Mouse (Mus musculus) layer of hippocampus, postnatal 25 days (tissue): ENCODE measurements around the gene Dcaf8. TPM values are rescaled to one million over a fixed set of nuclear protein-coding genes. Genes with fewer than 3 reads are reported as not detected.

ENCODE experiments used
- DNase-seq, 2 experiments: peaks; one replicate each; pipeline ENCODE4 v3.0.0; 2022; ENCODE audit warnings: mixed read lengths in 2 of 2, low spot score in 1 of 2; ENCODE audit errors: extremely low spot score in 1 of 2
- total RNA-seq, 2 experiments: library from RNA; stranded (reverse); gene quantifications; 2 replicates each; pipeline ENCODE4 v1.2.3; 2021

The Dcaf8 gene
- total RNA-seq, 2 experiments from 2014 or later, result 107 to 115 TPM

DNA sequence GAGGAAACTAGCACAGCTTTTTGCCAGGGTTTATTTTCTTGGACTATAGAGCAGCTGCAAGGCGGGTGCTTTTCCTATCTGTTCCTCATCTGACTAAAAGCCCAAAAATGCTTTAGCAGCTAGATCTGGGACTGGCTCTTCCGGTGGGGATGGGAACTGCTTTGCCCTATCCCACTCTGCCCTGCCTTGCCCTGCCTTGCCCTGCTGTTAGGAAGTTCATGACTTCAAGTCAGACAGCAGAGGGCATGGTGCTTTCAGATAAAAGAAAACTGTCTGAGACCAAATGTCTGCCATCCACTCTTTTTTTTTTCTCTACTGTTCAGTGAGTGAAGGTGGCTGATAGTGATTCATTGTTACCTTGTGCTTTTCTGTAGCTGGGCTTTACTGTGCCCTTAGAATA is 43.7 kb downstream of the Dcaf8 start:
- DNase-seq, result no peak

DNA sequence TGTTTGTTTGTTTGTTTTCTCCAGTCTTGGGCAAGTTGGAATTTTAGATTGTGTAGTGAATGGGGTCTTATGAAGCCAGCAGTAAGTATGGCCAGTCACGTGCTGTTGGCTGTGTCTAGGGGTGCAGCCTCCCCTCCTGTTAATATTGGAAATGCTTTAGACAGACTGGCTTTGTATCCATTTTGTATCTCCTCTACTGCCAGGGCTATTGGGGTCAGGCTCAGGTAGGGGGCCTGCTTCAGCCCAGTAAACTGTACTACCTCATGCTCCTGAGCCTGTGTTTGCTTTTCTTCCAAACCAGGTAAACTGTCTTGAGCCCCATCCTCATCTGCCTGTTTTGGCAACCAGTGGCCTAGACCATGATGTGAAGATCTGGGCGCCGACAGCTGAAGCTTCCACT is 44.3 kb downstream of the Dcaf8 start:
- no peak for DNase-seq

DNA sequence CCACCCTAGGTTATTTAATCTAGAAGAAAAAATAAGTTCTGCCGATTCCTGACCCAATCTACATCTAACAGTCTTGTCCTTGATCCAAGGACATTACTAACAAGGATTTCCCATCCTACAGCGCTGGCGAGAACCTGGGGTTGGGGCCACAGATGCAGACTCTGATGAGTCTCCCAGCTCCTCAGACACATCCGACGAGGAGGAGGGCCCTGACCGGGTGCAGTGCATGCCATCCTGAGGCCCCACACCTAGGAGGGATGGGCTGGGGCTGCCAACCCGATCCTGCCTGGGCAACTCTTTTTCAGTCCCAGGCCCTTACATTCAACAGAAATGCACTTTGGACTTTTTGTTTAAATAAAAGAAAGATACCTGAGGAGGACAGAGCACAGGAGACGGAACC is 46.6 kb downstream of the Dcaf8 start:
- no peak for DNase-seq

DNA sequence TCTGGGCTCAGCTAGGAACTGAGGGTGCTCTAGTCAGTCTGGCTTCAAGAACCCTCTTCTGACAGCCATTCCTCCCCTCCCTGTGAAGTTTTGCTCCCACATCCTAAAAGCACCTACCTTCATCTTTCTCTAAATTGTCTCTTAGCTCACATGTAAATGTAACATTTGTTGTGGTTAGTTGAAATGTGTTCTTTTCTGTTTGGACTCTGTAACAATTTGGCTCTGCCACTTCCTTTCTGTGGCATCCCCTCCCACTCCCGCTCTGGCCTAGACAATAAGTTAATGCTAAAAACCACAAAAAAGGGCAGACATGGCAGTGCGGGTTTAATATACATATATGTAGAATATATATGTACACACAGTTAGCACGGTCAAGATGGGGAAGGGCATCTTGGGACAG is 49.3 kb downstream of the Dcaf8 start:
- DNase-seq, result no peak

DNA sequence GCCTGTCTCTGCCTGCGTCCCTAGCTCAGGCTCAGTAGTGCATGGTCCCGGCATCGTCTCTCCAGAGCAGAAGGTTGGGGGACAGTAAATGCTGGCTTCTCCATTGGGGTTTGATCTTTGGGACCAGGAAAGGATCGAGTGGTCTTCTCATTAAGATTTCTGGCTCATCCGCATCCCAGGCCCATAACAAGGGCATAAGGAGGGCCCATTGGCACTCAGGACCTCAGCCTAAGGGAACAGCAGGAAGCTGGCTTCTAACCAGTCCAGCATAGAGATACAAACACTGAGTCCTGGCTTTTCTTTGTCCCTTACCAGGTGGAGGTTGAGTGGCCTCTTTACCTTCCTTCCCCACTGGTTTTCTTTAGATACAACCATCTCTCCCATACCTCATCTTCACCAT is 50.0 kb downstream of the Dcaf8 start:
- DNase-seq, result no peak

DNA sequence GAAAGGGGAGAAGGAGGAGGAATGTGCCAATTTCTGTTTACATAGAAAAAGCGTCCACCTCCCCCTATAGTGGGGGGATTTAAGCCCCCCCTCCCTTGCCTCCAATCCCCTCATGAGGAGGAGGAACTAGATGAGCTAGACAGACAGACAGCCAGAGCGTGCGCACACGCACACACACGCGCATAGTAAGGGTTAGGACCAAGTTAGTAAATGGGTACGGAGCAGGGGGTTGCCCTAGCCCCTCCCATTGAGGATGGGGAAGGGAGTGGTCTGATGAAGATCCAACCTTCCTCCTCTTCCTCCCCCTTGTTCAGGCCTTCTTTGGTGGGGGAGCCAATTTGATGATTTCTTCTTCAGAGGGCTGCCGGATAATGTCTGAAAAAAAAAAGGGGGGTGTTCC is 50.4 kb downstream of the Dcaf8 start:
- DNase-seq, result no peak

DNA sequence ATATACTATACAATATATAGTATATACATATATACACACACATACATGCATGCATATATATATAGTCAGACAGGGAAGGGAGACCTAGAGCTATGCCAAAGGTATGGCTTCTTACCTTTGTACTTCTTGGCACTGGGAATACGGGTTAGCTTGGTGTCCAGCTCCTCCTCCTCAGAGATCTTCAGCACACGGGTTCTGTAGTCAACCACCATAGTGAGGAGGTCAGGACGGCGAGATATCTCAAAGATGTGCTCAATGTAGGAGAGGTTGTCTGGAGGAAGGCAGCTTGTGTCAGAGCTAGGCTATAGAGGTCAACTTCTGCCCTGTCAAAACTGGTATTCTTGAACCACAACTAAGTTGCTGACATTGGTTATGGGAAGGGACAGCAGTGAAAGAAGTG is 51.1 kb downstream of the Dcaf8 start:
- no peak for DNase-seq

DNA sequence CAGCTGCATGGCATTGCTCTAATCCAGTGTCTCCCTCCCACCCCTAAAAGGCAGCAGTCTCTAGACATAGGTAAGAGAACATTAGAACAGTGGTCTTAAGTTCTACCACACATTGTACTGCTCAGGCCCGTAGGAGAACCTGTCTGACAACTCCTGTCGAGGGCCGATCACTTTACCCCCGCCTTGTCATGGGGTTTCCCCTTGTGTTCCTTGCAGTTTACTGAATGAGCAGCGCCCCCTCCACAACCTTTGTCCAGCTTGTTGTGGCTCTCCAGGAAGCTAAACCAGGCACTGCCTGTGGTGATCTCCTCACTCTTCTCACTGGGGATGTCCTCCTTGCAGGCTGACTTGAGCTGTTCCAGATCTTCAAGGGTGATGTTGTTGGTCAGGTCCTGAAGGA is 52.3 kb downstream of the Dcaf8 start:
- no peak for DNase-seq

DNA sequence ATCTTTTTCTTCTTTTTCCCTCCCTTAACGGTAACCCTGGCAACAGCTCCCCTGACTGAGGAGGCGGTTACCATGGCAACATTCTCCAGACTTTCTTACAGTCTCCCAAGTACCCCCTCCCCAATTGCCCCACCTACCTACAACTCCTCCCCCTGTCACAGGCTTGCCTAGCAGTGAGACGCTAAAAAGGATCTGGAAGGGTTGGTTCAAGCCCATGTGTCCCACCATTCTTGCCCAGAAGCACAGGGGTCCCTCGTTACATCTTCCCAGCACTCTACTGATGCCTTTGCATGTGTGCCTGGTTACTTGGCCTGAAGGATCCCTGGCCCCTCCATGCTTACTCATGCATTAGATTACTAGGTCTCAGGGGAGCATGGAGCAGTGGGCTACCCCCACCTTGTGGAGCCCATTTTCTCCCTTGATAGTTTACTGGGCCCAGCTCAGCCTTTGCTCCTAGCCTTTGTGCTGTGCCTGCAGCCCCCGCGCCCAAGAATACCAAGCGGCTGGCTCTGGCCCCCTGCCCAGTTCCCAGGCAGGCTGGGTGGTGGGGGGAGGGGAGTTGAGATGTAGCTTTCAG is 53.1 kb downstream of the Dcaf8 start:
- DNase-seq, result peak; percentile 59 to 74

DNA sequence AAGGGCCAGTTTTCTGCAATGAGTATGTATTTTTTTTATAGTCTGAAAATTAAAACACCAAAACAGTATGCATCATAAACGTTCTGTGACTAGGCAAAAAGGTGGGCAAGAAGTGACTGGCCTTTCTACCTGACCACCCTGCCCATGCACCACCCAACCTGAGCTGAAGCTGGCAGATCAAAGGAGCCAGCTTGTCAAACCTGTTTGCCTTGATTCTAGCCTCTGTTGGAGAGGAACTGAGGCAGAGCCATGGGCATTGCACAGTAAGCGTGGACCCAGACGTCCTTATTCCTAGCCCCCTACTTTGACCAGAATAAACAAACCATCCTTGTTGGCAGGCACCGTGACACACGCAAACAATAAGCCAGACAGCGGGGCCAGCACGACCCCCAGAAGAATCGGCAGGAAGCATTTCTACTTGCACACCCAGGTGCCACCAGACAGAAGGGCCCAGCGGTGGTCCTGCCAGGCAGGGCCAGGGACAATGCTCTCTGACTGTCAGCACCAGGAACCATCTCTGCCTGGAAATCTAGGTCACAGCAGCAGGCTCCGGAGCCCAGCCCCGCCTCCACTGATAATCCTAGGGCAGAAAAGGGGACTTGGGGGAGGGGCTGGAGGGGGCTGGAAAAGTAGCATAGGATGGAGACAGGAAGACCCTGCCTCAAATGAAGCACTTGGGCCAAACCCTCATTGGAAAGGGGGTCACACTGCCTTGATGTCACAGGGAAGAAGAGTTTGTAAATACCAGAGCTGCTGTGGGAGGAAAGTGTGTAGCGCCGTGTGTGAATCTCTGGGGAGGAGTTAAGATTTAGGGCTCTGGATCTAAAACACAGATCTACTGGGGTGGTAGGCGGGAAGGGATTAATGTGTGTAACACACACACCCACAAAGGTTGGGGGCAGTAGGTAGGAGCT is 54.3 kb downstream of the Dcaf8 start:
- DNase-seq, result no peak

DNA sequence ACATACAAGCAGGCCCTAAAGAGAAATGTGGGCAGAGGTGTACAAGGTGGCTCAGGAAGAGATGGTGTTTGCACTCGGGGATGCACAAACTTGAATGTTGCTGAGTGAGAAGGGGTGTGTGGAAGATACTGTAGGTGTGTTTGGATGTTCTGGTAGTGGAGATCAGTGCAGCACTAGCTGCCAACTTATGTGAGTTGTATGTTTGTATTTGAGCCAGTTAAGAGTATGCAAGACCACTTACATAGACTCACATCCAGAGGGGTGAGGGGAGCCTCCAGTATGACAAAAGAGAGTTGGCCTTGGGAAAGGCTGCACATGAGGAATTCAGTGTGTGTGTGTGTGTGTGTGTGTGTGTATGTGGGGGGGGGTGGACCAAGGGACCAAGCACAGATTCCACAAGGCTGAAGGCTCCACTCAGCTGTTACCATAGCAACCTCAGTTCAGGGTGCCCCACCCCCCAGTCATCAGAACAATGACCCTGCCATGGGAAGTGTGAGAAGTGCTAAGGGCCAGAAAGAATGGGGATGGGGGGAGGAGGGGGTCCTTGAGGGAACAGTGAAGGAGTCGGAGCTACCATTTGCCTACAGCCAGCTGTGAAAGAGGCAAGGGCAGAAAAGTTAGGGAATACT is 55.1 kb downstream of the Dcaf8 start:
- DNase-seq, result no peak

DNA sequence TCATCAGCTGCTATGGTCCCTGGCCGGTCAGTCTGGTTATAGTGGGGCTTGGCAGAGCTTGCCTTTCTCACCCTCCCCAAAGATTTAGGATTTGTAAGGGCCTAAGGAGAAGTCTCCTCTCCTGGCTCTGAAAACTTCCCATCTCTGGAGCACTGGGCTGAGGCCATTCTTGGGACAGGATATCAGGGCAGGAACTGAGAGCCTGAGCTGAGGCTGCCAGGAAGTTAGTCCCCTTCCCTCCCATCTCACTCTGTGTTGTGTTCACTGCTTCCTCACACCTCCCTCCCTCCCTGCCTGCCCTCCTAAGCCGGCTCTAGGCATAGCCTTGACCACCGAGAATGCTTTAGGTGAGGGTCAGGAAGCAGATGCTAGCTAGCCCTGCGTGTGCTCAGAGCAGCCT is 55.7 kb downstream of the Dcaf8 start:
- no peak for DNase-seq

DNA sequence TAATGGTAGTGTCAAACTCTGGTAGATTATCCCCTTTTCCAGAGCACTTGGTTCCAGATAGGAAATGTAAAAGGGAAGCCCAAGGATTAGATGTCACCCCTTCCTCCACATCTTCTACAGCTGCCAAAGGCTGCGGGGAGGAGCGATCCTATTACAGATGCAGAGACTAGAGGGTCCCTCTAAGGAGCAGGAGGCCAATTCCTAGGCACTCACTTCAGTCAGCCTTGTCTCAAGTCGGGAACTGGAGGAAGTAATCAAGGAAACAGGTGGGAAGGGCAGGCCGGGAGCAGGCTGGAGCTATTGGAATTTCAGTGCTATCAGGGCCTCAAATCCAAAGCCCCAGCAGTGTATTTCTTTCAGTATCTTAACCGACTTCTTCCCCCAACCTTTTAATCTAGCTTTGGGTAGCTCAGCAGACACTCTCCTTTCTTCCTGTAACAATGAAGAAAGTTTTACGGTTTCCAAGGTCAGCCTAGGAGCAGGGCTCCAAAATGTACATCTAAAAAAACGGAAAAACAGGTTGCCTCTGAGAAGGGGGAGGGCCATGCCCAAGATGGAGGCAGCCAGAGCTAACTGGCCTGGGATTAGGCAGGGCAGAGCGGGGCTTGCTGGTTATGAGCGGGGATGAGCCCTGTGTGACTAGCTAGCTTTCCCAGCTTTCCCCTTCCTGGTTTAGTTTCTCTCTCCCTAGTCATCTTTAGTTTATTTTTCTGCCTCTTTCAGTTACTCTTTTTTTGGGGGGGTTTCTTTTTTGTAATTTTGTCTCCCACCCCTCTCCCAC is 56.3 kb downstream of the Dcaf8 start:
- DNase-seq, result no peak

DNA sequence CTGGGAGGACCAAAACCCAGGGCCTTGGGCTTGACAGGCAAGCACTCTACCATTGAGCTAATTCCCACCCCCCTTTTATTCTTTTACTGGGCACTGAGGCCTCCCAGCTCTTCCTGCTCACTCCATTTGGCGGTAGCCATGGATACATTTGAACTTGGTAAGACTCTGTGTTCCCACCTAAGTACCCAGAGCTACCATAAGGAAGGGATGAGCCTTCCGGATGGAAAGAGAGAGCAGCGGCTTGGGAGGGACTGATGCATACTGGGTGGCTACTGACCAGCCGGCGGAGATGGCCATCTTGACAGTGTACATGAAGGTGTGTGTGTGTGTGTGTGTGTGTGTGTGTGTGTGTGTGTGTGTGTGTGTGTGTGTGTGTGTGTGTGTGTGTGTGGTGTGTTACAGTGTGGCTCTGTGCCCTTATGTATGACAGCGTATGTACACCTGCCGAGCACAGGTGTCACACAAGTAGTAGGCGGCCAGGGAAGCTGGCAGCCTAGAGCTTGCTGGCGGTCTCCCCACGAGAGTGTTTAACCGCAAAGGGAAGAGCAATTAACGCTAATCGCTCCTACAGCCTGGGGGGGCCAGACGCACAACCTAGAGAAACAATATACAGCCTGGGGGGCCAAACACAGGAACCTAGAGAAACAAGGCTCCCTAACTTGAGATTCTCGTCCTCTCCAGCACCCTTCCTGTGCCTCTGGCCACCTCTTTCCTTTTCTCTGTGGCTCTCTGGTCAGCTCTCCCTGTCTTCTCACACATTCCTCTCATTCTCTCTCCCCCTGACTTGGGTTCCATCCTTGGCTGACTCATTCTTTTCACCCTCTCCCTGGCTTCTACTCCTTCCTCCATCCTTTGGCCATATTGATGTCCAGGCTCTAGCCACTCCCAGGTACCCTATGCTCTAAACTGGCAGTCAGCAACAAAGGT is 57.2 kb downstream of the Dcaf8 start:
- no peak for DNase-seq

DNA sequence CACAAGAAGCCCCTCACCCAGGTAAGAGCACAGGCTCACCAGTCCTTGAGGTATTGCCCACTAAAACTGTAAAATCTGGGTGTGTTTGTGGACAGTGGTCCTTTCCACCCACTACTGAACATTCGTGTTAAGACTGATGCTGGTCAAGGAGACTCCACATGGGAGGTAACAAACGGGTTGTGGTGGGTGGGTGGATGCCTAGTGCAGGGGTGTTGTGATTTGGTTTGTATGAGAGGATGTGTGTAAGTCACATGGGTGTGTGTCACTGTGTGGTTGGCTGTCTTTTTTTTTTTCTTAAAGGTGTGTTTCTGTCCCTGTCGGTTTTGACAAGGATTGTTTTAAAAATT is 57.8 kb downstream of the Dcaf8 start:
- DNase-seq, result no peak

DNA sequence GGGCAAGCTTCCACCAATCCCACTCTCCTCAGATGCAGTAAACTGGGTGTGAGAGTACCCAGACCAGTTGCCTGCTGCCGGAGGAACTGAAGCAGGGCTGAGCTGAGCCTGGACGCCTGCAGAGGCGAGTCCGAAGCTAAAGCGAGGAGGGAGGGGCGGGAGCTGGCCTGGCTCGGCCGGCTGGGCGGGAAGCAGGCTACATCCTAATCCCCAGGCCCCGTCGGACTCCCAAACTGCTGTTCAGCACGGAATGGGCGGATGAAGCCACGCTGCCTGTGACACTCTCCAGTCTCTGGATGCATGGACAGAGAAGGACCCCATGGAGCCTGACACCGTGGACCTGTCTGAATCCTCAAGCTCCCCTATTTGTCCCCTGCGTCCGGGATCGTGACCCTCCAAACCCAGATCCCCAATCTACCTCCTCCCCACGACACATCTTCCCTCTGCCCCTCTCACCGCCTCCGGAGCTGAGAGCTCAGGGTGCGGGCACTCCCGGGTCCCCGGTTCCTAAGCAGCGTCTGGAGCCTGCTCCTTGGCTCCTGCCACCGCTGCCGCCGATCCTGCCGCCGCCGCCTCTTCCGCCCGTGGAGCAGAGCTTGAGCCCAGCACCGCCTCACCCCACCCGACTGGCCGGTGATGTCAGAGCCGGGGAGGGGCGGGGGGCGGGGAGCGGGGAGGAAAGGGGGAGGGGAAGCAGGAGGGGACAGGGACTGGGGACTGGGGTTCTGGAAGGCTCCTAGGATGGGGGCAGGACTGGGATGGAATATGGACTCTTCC is 58.4 kb downstream of the Dcaf8 start, which contains the start of gene Pea15a:
TSS of gene Pea15a (minus strand) at position 664 of the 777 bp plus-strand sequence.
- DNase-seq, result peak; percentile 75

DNA sequence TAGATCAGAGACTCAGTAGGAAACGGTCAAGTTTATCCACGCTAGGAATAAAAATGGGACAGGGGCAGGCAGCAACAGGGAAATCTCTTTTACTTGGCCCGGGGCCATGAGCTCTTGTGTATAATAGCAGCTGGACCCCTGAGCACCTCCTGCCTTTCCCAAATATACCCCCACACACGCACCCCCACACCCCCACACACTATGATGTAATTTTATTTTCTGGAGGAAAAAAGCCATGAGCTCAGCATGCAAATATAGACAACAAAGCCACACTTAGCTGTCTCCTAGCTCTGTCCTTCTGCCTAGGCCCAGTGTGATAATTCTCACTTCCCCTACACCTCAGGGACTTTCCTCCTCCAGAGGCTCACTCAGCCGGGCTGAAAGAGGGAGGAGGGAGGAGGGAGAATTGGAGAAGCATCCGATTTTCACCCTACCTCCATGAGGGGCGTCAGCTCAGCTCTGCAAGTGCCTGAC is 59.3 kb downstream of the Dcaf8 start:
- DNase-seq, result no peak

DNA sequence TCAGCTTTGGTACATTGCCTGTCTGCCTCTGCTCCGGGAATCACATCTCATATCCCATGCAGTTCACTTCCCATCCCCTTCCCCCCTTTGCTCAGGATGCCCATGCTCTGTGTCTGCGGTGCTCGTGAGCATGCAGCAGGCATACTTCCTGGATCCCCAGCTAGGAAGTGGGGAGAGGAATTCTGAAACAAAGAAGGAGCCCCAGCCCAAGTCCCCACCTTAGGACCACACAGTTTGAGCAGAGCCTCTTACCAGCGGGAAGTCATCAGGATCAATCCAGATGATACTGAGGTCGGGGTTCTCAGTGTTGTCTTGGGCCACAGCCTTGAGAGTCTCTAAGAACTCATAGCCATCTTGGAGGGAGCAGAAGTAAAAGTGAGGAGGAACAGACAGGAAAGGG is 64.9 kb downstream of the Dcaf8 start:
- no peak for DNase-seq

DNA sequence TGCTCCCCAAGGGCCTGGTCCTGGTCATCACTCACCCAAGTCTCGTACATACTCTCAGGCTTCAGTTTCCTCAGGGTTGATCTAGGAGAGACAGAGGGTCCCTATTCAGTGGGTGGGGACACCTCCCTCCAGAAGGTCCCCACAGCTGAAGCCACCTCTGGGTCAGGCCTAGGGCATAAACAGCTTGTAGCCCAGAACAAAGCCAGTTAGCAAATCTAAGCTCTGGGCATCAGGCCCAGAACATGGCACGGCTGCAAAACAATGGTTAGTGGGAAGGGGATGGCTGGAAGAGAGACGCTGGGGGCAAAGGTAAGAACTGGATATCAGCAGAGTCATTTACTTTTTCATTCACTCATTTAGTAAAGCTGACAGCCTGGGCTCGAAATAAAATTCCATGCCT is 65.9 kb downstream of the Dcaf8 start:
- no peak for DNase-seq
